Comparison of ENCODE assay signal across 24 mouse cellular contexts in the genomic region with DNA sequence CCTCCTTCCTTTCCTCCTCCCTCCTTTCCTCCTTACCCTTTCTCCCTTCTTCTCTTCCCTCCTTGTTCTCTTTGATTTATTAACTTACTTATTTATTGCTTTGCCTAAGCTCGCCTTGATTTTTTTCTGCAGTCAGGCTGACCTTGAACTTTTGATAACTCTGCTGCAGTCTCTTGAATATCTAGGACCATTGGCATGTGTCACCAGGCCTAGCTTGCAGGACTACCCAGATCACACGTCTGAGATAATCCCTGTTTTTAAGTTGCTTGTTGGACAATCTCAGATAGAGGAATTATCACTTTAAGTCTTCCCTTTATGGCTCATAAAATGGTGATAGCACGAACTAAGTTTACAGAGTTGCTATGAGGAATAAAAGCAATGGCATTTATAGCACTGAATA.
DNase-seq lines count a peak whose midpoint lies in the region; ATAC-seq lines count a peak whose summit lies in the region.
"Had no signal": no experiment of that assay in that cellular context is flagged by ENCODE, and none has a peak within 500 bp of the region (broad histone marks: within the 10 kb centered on the region; RNA-seq: fewer than 3 reads in every experiment).

No protein-coding gene starts in this region.

- H3K36me3 ChIP-seq in intestine, embryonic 15.5 days: no peaks in the 10 kb centered on the region
- H3K36me3 ChIP-seq in heart, embryonic 10.5 days: no peaks in the 10 kb centered on the region
- H3K36me3 ChIP-seq: forebrain, embryonic 10.5 days; G1E; heart, embryonic 13.5 days; hindbrain, embryonic 15.5 days; kidney, embryonic 15.5 days had no signal

- peak; percentile 55 for DNase-seq in adrenal gland, adult 2 months
- DNase-seq in adrenal gland, postnatal 25 days: no peak
- DNase-seq in adrenal gland, postnatal 10 days: peak; percentile 3
- no peak for DNase-seq in heart, embryonic 10.5 days (ENCODE audit: low spot score)
- no peak for DNase-seq in thymus, adult 18-20 months
- DNase-seq: B cell, adult 2 months; cerebellum, adult 18-20 months; cerebellum, adult 9-10 months; cerebellum, postnatal 14 days; gastrocnemius, postnatal 10 days; heart, adult 11 months; heart, postnatal 14 days; heart, postnatal 4 days; kidney, adult 11 months; kidney, adult 8-10 months had no signal

- no peak overlapping the region for H3K4me3 ChIP-seq in intestine, embryonic 15.5 days (replicated peaks)
- no peak overlapping the region for H3K4me3 ChIP-seq in heart, embryonic 10.5 days
- H3K4me3 ChIP-seq: forebrain, embryonic 10.5 days; forebrain, embryonic 13.5 days; heart, embryonic 13.5 days; hindbrain, embryonic 15.5 days; kidney, embryonic 15.5 days had no signal

- whole genome bisulfite sequencing in intestine, embryonic 15.5 days: 31% methylated on average over 3 of the region's 3 CpGs
- WGBS in heart, embryonic 10.5 days: 54% methylated on average over 3 of the region's 3 CpGs

- H3K4me1 ChIP-seq in intestine, embryonic 15.5 days (replicated peaks): no peaks in the 10 kb centered on the region
- H3K4me1 ChIP-seq in heart, embryonic 10.5 days: no peaks in the 10 kb centered on the region
- H3K4me1 ChIP-seq: forebrain, embryonic 10.5 days; forebrain, embryonic 13.5 days; heart, embryonic 13.5 days; hindbrain, embryonic 15.5 days; kidney, embryonic 15.5 days had no signal

- no peaks in the 10 kb centered on the region for H3K9me3 ChIP-seq in intestine, embryonic 15.5 days
- H3K9me3 ChIP-seq in heart, embryonic 10.5 days: no peaks in the 10 kb centered on the region
- H3K9me3 ChIP-seq: forebrain, embryonic 10.5 days; forebrain, embryonic 13.5 days; G1E; heart, embryonic 13.5 days; hindbrain, embryonic 15.5 days; kidney, embryonic 15.5 days had no signal

- no peak overlapping the region for H3K4me2 ChIP-seq in intestine, embryonic 15.5 days (replicated peaks)
- H3K4me2 ChIP-seq: forebrain, embryonic 13.5 days; heart, embryonic 13.5 days; hindbrain, embryonic 15.5 days; kidney, embryonic 15.5 days had no signal

- no peaks in the 10 kb centered on the region for H3K27me3 ChIP-seq in intestine, embryonic 15.5 days (replicated peaks)
- H3K27me3 ChIP-seq in heart, embryonic 10.5 days (ENCODE audit: insufficient read depth, poor library complexity, severe bottlenecking): no peaks in the 10 kb centered on the region
- H3K27me3 ChIP-seq: CH12.LX; forebrain, embryonic 13.5 days; heart, embryonic 13.5 days; hindbrain, embryonic 15.5 days; kidney, embryonic 15.5 days had no signal

- H3K27ac ChIP-seq in intestine, embryonic 15.5 days: no peak overlapping the region
- H3K27ac ChIP-seq in heart, embryonic 10.5 days: no peak overlapping the region
- H3K27ac ChIP-seq: forebrain, embryonic 10.5 days; forebrain, embryonic 13.5 days; heart, embryonic 13.5 days; hindbrain, embryonic 15.5 days; kidney, embryonic 15.5 days had no signal

- peak; percentile 89 for ATAC-seq in intestine, embryonic 15.5 days
- ATAC-seq: forebrain, embryonic 13.5 days; forebrain, embryonic 16.5 days had no signal

- H3K9ac ChIP-seq in intestine, embryonic 15.5 days: no peak overlapping the region
- H3K9ac ChIP-seq: forebrain, embryonic 13.5 days; heart, embryonic 13.5 days; hindbrain, embryonic 15.5 days; kidney, embryonic 15.5 days had no signal

Comparison
In these comparisons a context has a peak if more than half of its experiments do, and no peak if none do; other contexts are left out.
1. DNase-seq: peak in adrenal gland, adult 2 months (single experiment) and adrenal gland, postnatal 10 days (single experiment); none in adrenal gland, postnatal 25 days (single experiment), heart, embryonic 10.5 days (single experiment) and thymus, adult 18-20 months (0 of 2).